Mouse (Mus musculus) lung, postnatal 0 days (tissue): Measurements from ENCODE around the gene Syngr3.

ENCODE experiments used
- CTCF ChIP-seq: IDR thresholded peaks from 2 replicates; pipeline ENCODE4 v1.5.1; 2016; ENCODE audit warnings: antibody characterized with exemption, mild to moderate bottlenecking
- EP300 ChIP-seq: IDR thresholded peaks from 2 replicates; pipeline ENCODE4 v1.6.1; 2016; ENCODE audit warnings: antibody characterized with exemption, mild to moderate bottlenecking, control low read depth

GRCm38 (mm10) chr17:24677500-24678080, 12.2 kb downstream of the Syngr3 start:
- TF ChIP-seq CTCF, result no peak
- no peak for TF ChIP-seq EP300
